Mouse (Mus musculus) gonadal fat pad, adult 2 months (tissue): ENCODE measurements at regions not wholly inside any gene's neighbourhood (a gene's known extent, or its start where the extent isn't known, plus 50 kb on each side); places are given as distances from the start of the nearest gene placed in this dataset.

Experiments
- DNase-seq: peaks from one replicate; pipeline ENCODE4 v3.0.0-alpha.2; 2012; ENCODE audit warnings: low read depth

- DNase-seq = no peak
Observed at GRCm38 (mm10) chr12:106186501-106186900, 176.5 kb downstream of the Vrk1 start.

GRCm38 (mm10) chr12:106191771-106192170, 181.7 kb downstream of the Vrk1 start:
- no peak for DNase-seq

GRCm38 (mm10) chr12:106199302-106199701, 189.3 kb downstream of the Vrk1 start:
- DNase-seq = no peak

- no peak for DNase-seq
Observed at GRCm38 (mm10) chr12:106203526-106203925, 193.5 kb downstream of the Vrk1 start.

GRCm38 (mm10) chr12:106210959-106211358, 200.9 kb downstream of the Vrk1 start:
- DNase-seq = no peak

GRCm38 (mm10) chr12:106211488-106211887, 201.5 kb downstream of the Vrk1 start:
- no peak for DNase-seq

- DNase-seq = peak; percentile 83
Observed at GRCm38 (mm10) chr12:106212397-106212796, 202.4 kb downstream of the Vrk1 start.

GRCm38 (mm10) chr12:106220071-106220470, 210.0 kb downstream of the Vrk1 start:
- no peak for DNase-seq

GRCm38 (mm10) chr12:106226276-106226675, 216.2 kb downstream of the Vrk1 start:
- no peak for DNase-seq

GRCm38 (mm10) chr12:106226776-106227562, 216.9 kb downstream of the Vrk1 start:
- DNase-seq = no peak

GRCm38 (mm10) chr12:106227563-106227840, 217.5 kb downstream of the Vrk1 start:
- no peak for DNase-seq

GRCm38 (mm10) chr12:106245178-106245840, 235.3 kb downstream of the Vrk1 start:
- DNase-seq = no peak

- no peak for DNase-seq
Observed at GRCm38 (mm10) chr12:106273591-106273990, 263.6 kb downstream of the Vrk1 start.

- no peak for DNase-seq
Observed at GRCm38 (mm10) chr12:106277886-106278285, 267.9 kb downstream of the Vrk1 start.

GRCm38 (mm10) chr12:106282491-106283106, 272.6 kb downstream of the Vrk1 start:
- no peak for DNase-seq

GRCm38 (mm10) chr12:106284814-106285213, 274.8 kb downstream of the Vrk1 start:
- no peak for DNase-seq

GRCm38 (mm10) chr12:106288791-106289515, 278.9 kb downstream of the Vrk1 start:
- no peak for DNase-seq

- no peak for DNase-seq
Observed at GRCm38 (mm10) chr12:106291476-106292046, 281.5 kb downstream of the Vrk1 start.

- DNase-seq = no peak
Observed at GRCm38 (mm10) chr12:106293117-106293516, 283.1 kb downstream of the Vrk1 start.

- no peak for DNase-seq
Observed at GRCm38 (mm10) chr12:106295596-106295995, 285.6 kb downstream of the Vrk1 start.

- DNase-seq = no peak
Observed at GRCm38 (mm10) chr12:106302617-106303016, 292.6 kb downstream of the Vrk1 start.
